Mouse (Mus musculus) midbrain, embryonic 10.5 days (tissue): ENCODE data around the gene Med18. TPM values are rescaled to one million over a fixed set of nuclear protein-coding genes. Genes with fewer than 3 reads are reported as not detected.
"Not testable (repeated sequence)": the region's sequence is repeated elsewhere in the genome, so short reads cannot be mapped to it uniquely, and the experiment has no call there.

Experiments used
- DNase-seq: peaks from one replicate; pipeline ENCODE4 v3.0.0-alpha.2; 2017; ENCODE audit warnings: low spot score
- H3K27ac ChIP-seq: fragments of 300-500 bp; sonication (generic); replicated peaks from 2 replicates; pipeline ENCODE4 v1.5.1; 2016; ENCODE audit warnings: mild to moderate bottlenecking
- H3K27me3 ChIP-seq: fragments of 300-500 bp; sonication (generic); 2 replicates; pipeline ENCODE4 v1.6.1; 2016; ENCODE audit warnings: low read depth, mild to moderate bottlenecking; ENCODE audit not compliant: poor library complexity, severe bottlenecking
- H3K36me3 ChIP-seq: fragments of 300-500 bp; sonication (generic); 2 replicates; pipeline ENCODE4 v1.6.1; 2016; ENCODE audit warnings: mild to moderate bottlenecking, moderate library complexity
- H3K4me1 ChIP-seq: fragments of 300-500 bp; sonication (generic); 2 replicates; pipeline ENCODE4 v1.6.1; 2016
- H3K4me3 ChIP-seq: fragments of 300-500 bp; sonication (generic); 2 replicates; pipeline ENCODE4 v1.5.1; 2016; ENCODE audit warnings: mild to moderate bottlenecking, moderate library complexity
- H3K9me3 ChIP-seq: fragments of 300-500 bp; sonication (generic); replicated peaks from 2 replicates; pipeline ENCODE4 v1.6.1; 2016; ENCODE audit warnings: mild to moderate bottlenecking
- WGBS: fragments of 180-500 bp; shearing (Covaris S2); methylation state at CpG from one replicate; pipeline ENCODE4 v1.1.7; 2016; 5-methylcytosine and 5-hydroxymethylcytosine counted together
- polyA plus RNA-seq: library from polyadenylated mRNA; unstranded; fragments of >200 nt; fragmentation: Nextera tagmentation; extraction: Ambion mirVana; gene quantifications from 2 replicates; pipeline ENCODE4 v1.2.1, GENCODE M21; 2016

Gene Med18
- polyA plus RNA-seq, 1 experiment from 2014 or later = 35.3 TPM

DNA sequence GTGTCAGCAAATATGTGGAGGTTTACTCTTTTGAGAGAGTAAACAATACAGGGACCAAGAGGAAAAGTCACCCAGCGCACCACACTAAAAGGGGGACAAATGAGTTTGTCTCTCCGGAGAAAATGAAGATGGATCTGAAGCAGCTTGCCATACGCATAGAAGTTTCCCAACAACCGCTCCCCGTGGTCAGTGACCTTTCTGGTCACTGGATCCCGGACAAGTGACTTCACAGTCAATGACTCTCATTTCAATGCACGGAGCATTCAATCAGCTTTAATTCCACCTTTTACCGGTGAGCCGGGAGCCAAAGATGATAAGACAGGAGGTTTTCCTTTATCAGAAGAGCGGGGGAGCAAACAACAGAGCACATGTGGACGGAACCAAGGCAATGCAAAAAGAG is 25.9 kb downstream of the Med18 start:
- no peak overlapping the region for H3K27ac ChIP-seq
- WGBS = 27% methylated on average over 11 of the region's 11 CpGs
- no peak overlapping the region for H3K4me3 ChIP-seq
- peaks cover 9% of the 10 kb centered on the region for H3K4me1 ChIP-seq
- no peaks in the 10 kb centered on the region for H3K9me3 ChIP-seq
- no peaks in the 10 kb centered on the region for H3K27me3 ChIP-seq
- H3K36me3 ChIP-seq = no peaks in the 10 kb centered on the region
- no peak for DNase-seq

DNA sequence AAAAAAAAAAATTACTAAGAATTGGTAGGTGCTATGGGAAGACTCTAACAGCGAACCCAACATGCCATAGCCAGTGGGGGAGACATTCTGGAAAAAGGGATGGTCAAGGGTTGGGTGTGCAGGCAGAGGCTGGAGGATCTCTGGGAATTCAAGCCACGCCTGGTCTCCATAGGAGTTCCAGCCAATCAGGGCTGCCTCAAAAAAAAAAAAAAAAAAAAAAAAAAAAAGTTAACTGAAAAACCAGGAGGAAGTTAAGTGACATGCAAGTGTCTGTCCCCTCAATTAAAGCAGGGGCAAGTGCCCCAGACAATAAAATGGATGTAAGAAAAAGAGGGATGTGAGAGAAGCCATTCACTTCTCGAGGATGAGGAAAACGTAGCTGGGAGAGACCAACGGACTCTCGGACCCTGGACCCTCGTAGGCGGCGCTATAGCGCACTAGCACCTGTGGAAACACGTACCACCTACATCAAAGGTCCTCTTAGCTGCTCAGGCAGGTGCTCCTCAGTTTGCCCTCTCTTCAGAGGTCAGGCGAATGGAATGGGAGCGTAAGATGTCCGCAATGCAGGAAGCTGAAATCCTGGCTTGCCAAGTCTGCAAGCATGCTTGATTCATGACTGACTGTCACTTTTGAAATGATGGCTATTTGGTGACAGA is 30.9 kb downstream of the Med18 start:
- peak overlapping the region; percentile 42 for H3K4me3 ChIP-seq
- WGBS = 14% methylated on average over 14 of the region's 14 CpGs
- no peak overlapping the region for H3K27ac ChIP-seq
- no peaks in the 10 kb centered on the region for H3K27me3 ChIP-seq
- peaks cover 8% of the 10 kb centered on the region for H3K4me1 ChIP-seq
- no peaks in the 10 kb centered on the region for H3K36me3 ChIP-seq
- DNase-seq = no peak
- H3K9me3 ChIP-seq = no peaks in the 10 kb centered on the region

DNA sequence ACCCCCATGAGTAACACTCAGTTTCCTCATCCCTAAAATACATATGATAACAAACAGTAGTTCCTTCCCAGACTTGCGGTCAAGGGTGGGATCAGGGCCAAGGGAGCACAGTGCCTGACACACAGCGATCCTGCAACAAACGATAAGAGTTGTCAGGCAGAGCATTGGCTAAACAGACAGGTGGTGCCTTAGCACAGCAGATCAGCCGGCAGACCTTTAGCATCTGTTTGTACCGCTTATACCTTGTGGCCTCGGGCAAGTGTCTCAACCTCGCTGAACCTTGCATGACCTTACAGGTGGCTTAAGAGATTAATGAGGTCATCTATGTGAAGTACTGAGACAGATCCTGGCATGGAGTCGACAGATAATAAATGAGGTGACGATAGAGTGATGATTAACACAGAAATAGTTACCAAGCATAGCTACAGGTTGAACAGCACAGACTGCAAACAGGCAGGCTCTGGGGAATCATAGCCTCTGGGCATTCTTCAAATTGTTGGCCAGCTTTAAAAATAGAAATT is 35.6 kb downstream of the Med18 start:
- H3K4me3 ChIP-seq = no peak overlapping the region

DNA sequence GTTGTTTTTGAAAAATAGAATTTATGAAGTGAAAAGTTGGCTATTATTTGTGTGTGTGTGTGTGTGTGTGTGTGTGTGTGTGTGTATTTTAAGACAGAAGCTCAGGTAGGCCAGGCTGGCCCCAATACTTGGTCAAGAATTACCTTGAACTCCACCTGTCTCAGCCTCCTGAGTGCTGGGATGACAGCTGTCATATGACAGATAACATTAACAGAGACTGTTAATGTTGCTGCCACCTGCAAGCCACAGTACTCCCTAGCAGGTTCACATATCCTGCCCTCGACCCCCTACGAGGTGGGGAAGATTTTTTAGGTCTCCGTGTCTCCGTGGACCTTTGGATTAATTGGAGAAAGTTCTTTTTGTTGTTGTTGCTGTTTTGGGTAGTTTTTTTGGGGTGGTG is 36.2 kb downstream of the Med18 start:
- no peaks in the 10 kb centered on the region for H3K9me3 ChIP-seq
- WGBS = 78% methylated on average over 4 of the region's 4 CpGs
- H3K4me3 ChIP-seq = no peak overlapping the region
- no peak overlapping the region for H3K27ac ChIP-seq
- peaks cover 3% of the 10 kb centered on the region for H3K4me1 ChIP-seq
- no peaks in the 10 kb centered on the region for H3K36me3 ChIP-seq
- no peaks in the 10 kb centered on the region for H3K27me3 ChIP-seq
- DNase-seq = no peak

More for the DNA sequence above, 35.6 kb downstream of the Med18 start:
- no peaks in the 10 kb centered on the region for H3K36me3 ChIP-seq
- no peak overlapping the region for H3K27ac ChIP-seq
- 74% methylated on average over 9 of the region's 9 CpGs for whole genome bisulfite sequencing
- DNase-seq = no peak
- no peaks in the 10 kb centered on the region for H3K27me3 ChIP-seq
- H3K4me1 ChIP-seq = peaks cover 3% of the 10 kb centered on the region; the same call in 1 of the 2 replicates
- H3K9me3 ChIP-seq = no peaks in the 10 kb centered on the region

DNA sequence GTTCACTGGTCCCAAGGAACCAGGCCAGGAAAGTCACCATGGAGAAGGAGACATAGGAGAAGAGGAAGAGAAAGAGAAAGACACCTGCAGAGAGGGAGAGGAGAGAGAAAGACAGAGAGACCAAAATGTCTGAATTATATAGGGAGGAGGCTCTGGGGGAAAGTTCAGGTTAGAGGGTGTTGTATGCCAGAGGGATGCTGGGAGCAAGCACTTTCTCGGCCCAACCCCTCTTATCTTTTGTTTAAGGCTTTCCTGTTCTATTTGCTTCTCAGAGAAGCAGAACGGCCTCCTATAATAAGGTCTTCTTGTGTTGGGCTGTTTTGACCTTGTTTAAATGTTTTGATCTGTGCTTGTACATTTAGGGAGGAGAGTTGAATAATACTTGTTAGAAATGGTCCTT is 37.7 kb downstream of the Med18 start:
- Histone ChIP-seq H3K4me1 (peaks cover 6% of the 10 kb centered on the region), H3K27me3 (no peaks in the 10 kb centered on the region), H3K27ac (no peak overlapping the region), H3K36me3 (no peaks in the 10 kb centered on the region), H3K4me3 (no peak overlapping the region), H3K9me3 (no peaks in the 10 kb centered on the region)
- DNase-seq = no peak
- WGBS = 79% methylated on average over 2 of the region's 2 CpGs

DNA sequence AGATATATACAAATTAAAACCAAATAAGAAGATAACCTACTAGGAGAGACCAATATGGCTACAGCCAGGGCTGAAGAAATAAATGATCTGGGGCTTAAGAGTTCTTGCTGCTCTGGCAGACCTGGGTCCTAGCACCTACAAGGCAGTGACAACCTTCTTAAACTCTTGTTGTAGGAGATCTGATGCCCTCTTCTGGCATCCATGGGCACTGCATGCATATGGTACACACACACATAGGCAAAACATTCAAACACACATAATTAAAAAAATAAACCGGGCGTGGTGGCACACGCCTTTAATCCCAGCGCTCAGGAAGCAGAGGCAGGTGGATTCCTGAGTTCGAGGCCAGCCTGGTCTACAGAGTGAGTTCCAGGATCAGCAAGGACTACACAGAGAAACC is 39.0 kb downstream of the Med18 start:
- Histone ChIP-seq H3K9me3 (no peaks in the 10 kb centered on the region), H3K27me3 (no peaks in the 10 kb centered on the region), H3K4me1 (peaks cover 19% of the 10 kb centered on the region), H3K4me3 (no peak overlapping the region), H3K27ac (no peak overlapping the region), H3K36me3 (no peaks in the 10 kb centered on the region)
- 86% methylated on average over 5 of the region's 5 CpGs for WGBS
- no peak for DNase-seq

DNA sequence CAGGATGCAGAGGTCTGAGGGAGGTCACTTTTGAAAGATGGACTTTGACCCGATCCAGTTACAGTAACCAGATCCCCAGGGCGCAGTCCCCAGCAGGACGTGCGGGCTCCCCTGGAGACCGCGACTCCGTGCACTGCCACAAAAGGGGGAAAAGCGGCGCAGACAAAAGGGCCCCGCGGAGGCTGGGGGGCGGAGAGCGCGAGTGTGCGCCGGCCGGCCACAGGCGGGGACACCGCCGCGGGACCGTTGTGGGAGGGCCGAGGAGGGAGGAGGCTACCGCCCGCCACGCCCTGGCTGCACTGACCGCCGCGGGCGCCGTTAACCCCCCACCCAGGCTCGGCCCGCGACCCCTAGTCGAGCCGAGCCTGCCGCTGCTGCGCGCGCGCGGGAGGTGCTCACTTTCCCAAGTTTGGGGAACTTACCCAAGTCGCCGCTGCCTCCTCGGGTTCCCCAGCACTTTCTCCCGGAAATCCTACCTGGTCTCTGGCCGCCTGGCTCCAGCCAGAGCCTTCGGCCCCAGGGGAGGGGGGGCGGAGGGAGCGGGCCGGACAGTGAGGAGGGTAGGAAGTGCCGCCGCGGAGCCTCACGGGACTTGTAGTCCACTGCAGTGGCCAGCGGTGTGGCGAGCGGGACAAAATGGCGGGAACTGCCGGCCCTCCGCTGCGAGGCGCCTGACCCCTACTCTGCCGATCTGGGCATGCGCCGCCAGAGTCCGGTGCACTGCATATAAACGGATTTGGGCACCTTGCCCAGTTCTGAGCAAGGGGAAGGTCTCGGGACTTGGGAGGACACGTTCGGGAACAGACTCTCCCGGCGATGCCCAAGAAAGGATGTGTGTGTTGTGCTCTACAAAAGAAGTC is 41.6 kb downstream of the Med18 start, which contains the start of gene Phactr4:
Gene Phactr4 (minus strand): TSS at position 567 of the 860 bp plus-strand sequence.
- peak; percentile 99 for DNase-seq
- H3K27ac ChIP-seq = peak within 1 kb of the TSS; percentile 98
- H3K27me3 ChIP-seq = no peaks in the 10 kb centered on the region
- H3K4me3 ChIP-seq = peak within 1 kb of the TSS; percentile 68
- H3K36me3 ChIP-seq = peaks cover 5% of the 10 kb centered on the region; the same call in 1 of the 2 replicates
- under 1% methylated on average over 73 of the region's 73 CpGs for WGBS
- no peaks in the 10 kb centered on the region for H3K9me3 ChIP-seq
- peaks cover 19% of the 10 kb centered on the region for H3K4me1 ChIP-seq

DNA sequence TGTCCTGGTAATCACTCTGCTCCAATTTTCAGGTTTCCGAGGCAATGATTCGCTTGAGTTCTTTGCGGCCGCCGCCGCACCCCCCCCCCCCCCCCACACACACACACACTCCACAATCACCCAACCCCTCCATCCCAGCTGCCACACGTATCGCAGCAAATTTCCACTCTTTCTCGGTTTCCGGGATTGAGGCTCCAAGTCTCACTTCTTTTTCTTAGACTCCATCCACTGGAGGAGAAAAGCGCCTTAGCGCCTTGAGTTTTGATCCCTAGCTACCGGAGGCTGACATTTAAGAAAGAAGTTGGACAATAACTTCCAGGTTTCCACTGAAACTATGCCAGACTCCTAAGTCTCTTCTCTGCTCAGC is 42.2 kb downstream of the Med18 start:
- peak overlapping the region; percentile 68 for H3K4me3 ChIP-seq
- DNase-seq = peak; percentile 51
- peaks cover 8% of the 10 kb centered on the region; the same call in 1 of the 2 replicates for H3K36me3 ChIP-seq
- no peaks in the 10 kb centered on the region for H3K9me3 ChIP-seq
- H3K4me1 ChIP-seq = peaks cover 19% of the 10 kb centered on the region
- WGBS = 0% methylated on average over 13 of the region's 13 CpGs
- H3K27me3 ChIP-seq = no peaks in the 10 kb centered on the region
- peak overlapping the region; percentile 98 for H3K27ac ChIP-seq

DNA sequence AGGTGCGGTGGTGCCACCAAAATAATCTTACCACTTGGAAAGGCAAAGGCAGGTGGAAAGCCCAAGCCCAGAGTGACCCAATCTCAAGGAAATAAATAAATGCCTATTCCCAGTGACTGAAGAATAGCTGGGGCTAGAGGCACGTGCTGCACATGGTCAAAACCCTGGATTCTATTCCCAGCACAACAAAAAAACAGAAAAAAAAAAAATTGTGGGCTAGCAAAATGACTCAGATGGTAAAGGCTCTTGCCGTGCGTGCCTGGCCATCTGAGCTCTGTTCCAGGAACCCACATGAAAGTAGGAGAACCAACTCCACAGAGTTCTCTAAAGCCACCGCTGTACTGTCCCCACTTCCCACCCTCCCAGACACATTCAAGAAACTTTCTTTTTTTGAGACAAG is 43.2 kb downstream of the Med18 start:
- Histone ChIP-seq H3K27ac (peak overlapping the region; percentile 98), H3K36me3 (peaks cover 8% of the 10 kb centered on the region; the same call in 1 of the 2 replicates), H3K4me3 (peak overlapping the region; percentile 68), H3K27me3 (no peaks in the 10 kb centered on the region), H3K9me3 (no peaks in the 10 kb centered on the region), H3K4me1 (peaks cover 19% of the 10 kb centered on the region)
- DNase-seq = no peak
- 87% methylated on average over 5 of the region's 5 CpGs for WGBS

DNA sequence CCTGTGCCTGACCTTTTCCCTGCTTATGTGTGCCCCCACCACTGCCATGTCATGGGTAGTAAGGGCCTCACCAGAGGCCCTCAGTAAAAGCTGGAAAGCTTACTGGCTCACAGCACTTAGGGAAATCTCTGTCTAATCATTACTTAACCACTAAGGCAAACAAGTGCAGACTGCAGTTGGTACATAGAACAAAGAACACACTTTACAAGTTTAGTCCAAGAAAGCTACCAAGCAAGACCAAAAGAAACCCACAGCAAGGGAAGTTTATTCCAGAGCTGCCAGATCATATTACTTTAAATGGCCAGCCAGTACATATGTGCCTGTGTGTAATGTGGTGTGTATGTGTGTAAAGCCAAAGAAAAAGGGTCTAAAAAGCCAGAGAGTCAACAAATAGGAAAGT is 47.8 kb downstream of the Med18 start:
- DNase-seq = no peak
- H3K27ac ChIP-seq = no peak overlapping the region
- no peaks in the 10 kb centered on the region for H3K27me3 ChIP-seq
- no peak overlapping the region for H3K4me3 ChIP-seq
- H3K4me1 ChIP-seq = peaks cover 12% of the 10 kb centered on the region
- no peaks in the 10 kb centered on the region for H3K9me3 ChIP-seq
- peaks cover 23% of the 10 kb centered on the region for H3K36me3 ChIP-seq

DNA sequence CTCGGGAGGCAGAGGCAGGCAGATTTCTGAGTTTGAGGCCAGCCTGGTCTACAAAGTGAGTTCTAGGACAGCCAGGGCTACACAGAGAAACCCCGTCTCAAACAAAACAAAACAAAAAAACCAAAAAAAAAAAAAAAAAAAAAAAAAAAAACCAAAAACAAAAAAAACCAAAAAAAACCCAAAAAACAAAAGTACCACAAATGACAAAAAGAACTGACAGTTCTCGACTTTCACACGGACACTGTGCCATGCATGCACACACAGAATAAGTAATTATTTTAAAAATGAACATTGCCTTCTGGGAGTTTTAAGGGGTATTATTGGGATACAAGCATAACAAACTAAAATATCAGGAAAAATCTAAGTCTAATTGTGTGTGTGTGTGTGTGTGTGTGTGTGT is 50.5 kb downstream of the Med18 start:
- peaks cover 18% of the 10 kb centered on the region for H3K36me3 ChIP-seq
- not testable (repeated sequence) for DNase-seq, H3K27me3 ChIP-seq, H3K4me3 ChIP-seq, H3K4me1 ChIP-seq, H3K27ac ChIP-seq, H3K9me3 ChIP-seq
- WGBS = 92% methylated on average over 4 of the region's 4 CpGs

DNA sequence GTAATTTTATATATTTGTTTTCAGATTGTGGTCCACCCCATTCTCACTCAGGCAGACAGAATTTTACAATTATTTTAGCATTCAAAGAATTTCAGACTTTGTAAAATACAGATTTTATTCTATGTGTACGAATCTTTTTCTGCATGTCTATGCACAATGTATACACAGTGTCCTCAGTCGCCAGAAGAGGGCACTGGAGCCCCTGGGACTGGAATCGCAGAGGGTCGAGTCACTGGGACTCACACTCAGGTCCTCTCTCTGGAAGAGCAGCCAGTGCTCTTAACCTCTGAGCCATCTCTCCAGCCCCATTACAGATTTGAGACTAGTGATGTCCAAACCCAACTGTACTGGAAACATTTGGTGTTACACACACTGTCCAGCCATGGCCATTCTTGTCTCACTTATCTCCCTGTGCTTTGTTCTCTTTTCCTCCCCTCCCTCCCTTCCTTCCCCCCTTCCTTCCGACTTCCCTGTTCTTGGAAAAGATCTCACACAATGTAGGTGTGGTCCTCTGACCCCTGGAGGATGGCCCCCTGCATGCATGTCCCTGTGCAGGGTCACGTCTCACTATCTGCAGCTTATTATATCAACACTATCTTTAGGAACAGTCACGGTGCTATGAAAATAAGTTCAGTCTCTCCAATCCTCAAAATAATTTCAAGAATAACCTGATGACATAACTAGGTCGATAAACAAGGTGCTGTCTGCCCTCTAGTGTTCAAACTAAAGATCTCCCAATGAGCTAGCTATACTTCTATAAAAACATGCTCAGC is 52.2 kb downstream of the Med18 start:
- DNase-seq = no peak
- no peaks in the 10 kb centered on the region for H3K9me3 ChIP-seq
- H3K4me3 ChIP-seq = no peak overlapping the region
- peaks cover 17% of the 10 kb centered on the region for H3K36me3 ChIP-seq
- H3K27me3 ChIP-seq = no peaks in the 10 kb centered on the region
- H3K27ac ChIP-seq = no peak overlapping the region
- WGBS = 63% methylated on average over 8 of the region's 8 CpGs
- peaks cover 5% of the 10 kb centered on the region for H3K4me1 ChIP-seq
